Mouse (Mus musculus): ENCODE data around the gene Gprc5b.

- no peak for TF ChIP-seq CTCF (IDR thresholded peaks at IDR 0.05; ENCODE audit: extremely low read depth, insufficient read depth, insufficient read length, insufficient replicate concordance)
- TF ChIP-seq POLR2A (IDR thresholded peaks at IDR 0.05; ENCODE audit: low read depth, low read length), result no peak
Observed at GRCm38 (mm10) chr7:118981346-118981745, 13.7 kb downstream of the Gprc5b start.

All from spleen, adult 2 months (tissue).